Mouse (Mus musculus) heart, embryonic 11.5 days (tissue): Measurements from ENCODE around the gene Snx9. TPM values are rescaled to one million over a fixed set of nuclear protein-coding genes. Genes with fewer than 3 reads are reported as not detected.

Experiments used
- ATAC-seq: fragments of 200-750 bp; cut with Nextera tagmentation; replicated peaks from 2 replicates; pipeline ENCODE4 v1.8.0; 2017; ENCODE audit warnings: moderate library complexity; ENCODE audit not compliant: insufficient number of reproducible peaks, low FRiP score, low TSS enrichment
- H3K27ac ChIP-seq: fragments of 300-500 bp; sonication (generic); 2 replicates; pipeline ENCODE4 v1.5.1; 2014; ENCODE audit warnings: mild to moderate bottlenecking, low read depth, low read length
- H3K27me3 ChIP-seq: fragments of 300-500 bp; sonication (generic); 2 replicates; pipeline ENCODE4 v1.6.1; 2014; ENCODE audit warnings: mild to moderate bottlenecking, low read length, mixed read lengths; ENCODE audit not compliant: control insufficient read depth, insufficient read depth
- H3K36me3 ChIP-seq: fragments of 300-500 bp; sonication (generic); 2 replicates; pipeline ENCODE4 v1.6.1; 2014; ENCODE audit warnings: mild to moderate bottlenecking, low read length, moderate library complexity, mixed read lengths; ENCODE audit not compliant: control insufficient read depth, insufficient read depth
- H3K4me1 ChIP-seq: fragments of 300-500 bp; sonication (generic); 2 replicates; pipeline ENCODE4 v1.6.1; 2014; ENCODE audit warnings: low read length; ENCODE audit not compliant: control insufficient read depth, insufficient read depth
- H3K4me2 ChIP-seq: fragments of 300-500 bp; sonication (generic); 2 replicates; pipeline ENCODE4 v1.6.1; 2014; ENCODE audit warnings: mild to moderate bottlenecking, moderate library complexity
- H3K4me3 ChIP-seq: fragments of 300-500 bp; sonication (generic); 2 replicates; pipeline ENCODE4 v1.5.1; 2014; ENCODE audit warnings: low read depth, low read length
- H3K9ac ChIP-seq: fragments of 300-500 bp; sonication (generic); 2 replicates; pipeline ENCODE4 v1.6.1; 2014; ENCODE audit warnings: mild to moderate bottlenecking, low read depth, low read length, moderate library complexity
- H3K9me3 ChIP-seq: fragments of 300-500 bp; sonication (generic); replicated peaks from 2 replicates; pipeline ENCODE4 v1.6.1; 2016; ENCODE audit warnings: low read length; ENCODE audit not compliant: control insufficient read depth
- WGBS: fragments of 180-500 bp; shearing (Covaris S2); extraction: QIAGEN DNeasy Blood & Tissue Kit; methylation state at CpG from one replicate; pipeline ENCODE4 v1.1.7; 2014; ENCODE audit not compliant: insufficient replicate concordance; 5-methylcytosine and 5-hydroxymethylcytosine counted together
- polyA plus RNA-seq: library from polyadenylated mRNA; unstranded; fragments of >200 nt; fragmentation: Nextera tagmentation; extraction: Ambion mirVana; gene quantifications from 2 replicates; pipeline ENCODE4 v1.2.1, GENCODE M21; 2014

The Snx9 gene
- polyA plus RNA-seq, result 26.5 and 26.9 TPM in 2 replicates

- H3K27me3 ChIP-seq, result no peaks in the 10 kb centered on the region
- no peaks in the 10 kb centered on the region for H3K36me3 ChIP-seq
- peak; percentile 81 for ATAC-seq
- peak within 1 kb of the TSS; percentile 99 for H3K27ac ChIP-seq
- peak within 1 kb of the TSS; percentile 100 for H3K9ac ChIP-seq
- H3K4me2 ChIP-seq, result peak within 1 kb of the TSS; percentile 84
- under 1% methylated on average over 115 of the region's 131 CpGs for WGBS
- peaks cover 14% of the 10 kb centered on the region for H3K4me1 ChIP-seq
- H3K9me3 ChIP-seq, result no peaks in the 10 kb centered on the region
- H3K4me3 ChIP-seq, result peak within 1 kb of the TSS; percentile 80
These were observed at the start of gene Snx9 for GRCm38 (mm10) chr17:5841128-5841942. Gene Snx9, plus strand, starts transcription at chr17:5841329.

DNA sequence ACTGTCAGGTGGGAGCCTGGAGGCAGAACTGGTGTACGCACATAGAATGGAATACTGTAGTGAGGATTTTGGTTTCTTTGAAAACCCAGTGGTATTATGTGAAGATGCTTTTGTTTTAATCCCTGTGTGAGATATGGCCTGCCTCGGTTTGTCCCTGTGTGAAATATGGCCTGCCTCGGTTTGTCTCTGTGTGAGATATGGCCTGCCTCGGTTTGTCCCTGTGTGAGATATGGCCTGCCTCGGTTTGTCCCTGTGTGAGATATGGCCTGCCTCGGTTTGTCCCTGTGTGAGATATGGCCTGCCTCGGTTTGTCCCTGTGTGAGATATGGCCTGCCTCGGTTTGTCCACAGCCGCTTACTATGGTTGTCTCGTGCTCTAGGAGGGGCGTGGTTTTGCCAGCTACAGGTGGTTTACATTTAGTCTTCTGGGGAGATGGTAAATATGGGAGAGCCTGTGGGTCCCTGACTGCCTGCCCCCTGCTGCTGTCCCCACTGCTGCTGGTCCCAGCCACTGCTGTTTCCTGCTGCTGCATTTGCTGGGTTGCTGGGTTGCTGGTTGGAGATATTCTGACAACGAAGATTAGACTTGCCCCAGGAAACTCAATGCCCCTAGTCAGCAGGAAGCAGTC lies 48.9 kb upstream of the Snx9 start:
- Histone ChIP-seq H3K27ac (no peak overlapping the region), H3K9me3 (no peaks in the 10 kb centered on the region; the same call in 1 of the 2 replicates), H3K27me3 (no peaks in the 10 kb centered on the region), H3K4me2 (no peak overlapping the region), H3K9ac (no peak overlapping the region), H3K4me1 (no peaks in the 10 kb centered on the region; the same call in 1 of the 2 replicates), H3K4me3 (no peak overlapping the region), H3K36me3 (no peaks in the 10 kb centered on the region)
- WGBS, result 78% methylated on average over 12 of the region's 12 CpGs
- no peak for ATAC-seq

- H3K27me3 ChIP-seq, result no peaks in the 10 kb centered on the region
- no peak overlapping the region for H3K4me2 ChIP-seq
- no peak overlapping the region for H3K4me3 ChIP-seq
- no peaks in the 10 kb centered on the region for H3K9me3 ChIP-seq
- H3K9ac ChIP-seq, result no peak overlapping the region
- WGBS, result 67% methylated on average over 4 of the region's 4 CpGs
- ATAC-seq, result no peak
- peaks cover 8% of the 10 kb centered on the region for H3K4me1 ChIP-seq
- H3K27ac ChIP-seq, result no peak overlapping the region
- no peaks in the 10 kb centered on the region for H3K36me3 ChIP-seq
These were observed 47.5 kb upstream of the Snx9 start for GRCm38 (mm10) chr17:5793593-5793992.

DNA sequence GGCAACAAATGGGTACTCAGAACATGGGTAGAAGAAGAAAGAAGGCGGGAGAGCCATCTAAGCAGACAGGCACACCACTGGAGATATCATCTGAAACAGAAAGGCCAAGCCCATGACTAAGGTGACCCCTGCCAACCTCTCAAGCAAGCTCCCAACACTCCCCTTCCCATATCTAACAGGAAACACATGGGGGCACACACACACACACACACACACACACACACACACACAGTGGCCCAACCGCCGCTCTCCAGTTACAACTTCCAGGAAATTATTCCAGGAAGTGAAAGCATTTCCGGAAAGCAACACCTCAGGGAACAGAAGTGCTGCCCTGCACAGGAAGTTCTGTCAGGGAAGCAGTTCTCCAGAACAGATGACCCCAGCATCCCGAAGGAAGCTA lies 46.9 kb upstream of the Snx9 start:
- 59% methylated on average over 5 of the region's 5 CpGs for WGBS
- no peaks in the 10 kb centered on the region for H3K27me3 ChIP-seq
- H3K4me3 ChIP-seq, result no peak overlapping the region
- no peaks in the 10 kb centered on the region for H3K9me3 ChIP-seq
- no peak overlapping the region for H3K4me2 ChIP-seq
- H3K27ac ChIP-seq, result no peak overlapping the region
- H3K36me3 ChIP-seq, result no peaks in the 10 kb centered on the region
- H3K4me1 ChIP-seq, result peaks cover 9% of the 10 kb centered on the region
- no peak for ATAC-seq
- no peak overlapping the region for H3K9ac ChIP-seq

GRCm38 (mm10) chr17:5795369-5795768 lies 45.8 kb upstream of the Snx9 start:
- Histone ChIP-seq H3K9me3 (no peaks in the 10 kb centered on the region), H3K4me1 (peaks cover 11% of the 10 kb centered on the region), H3K27ac (no peak overlapping the region), H3K27me3 (no peaks in the 10 kb centered on the region), H3K9ac (no peak overlapping the region), H3K4me3 (no peak overlapping the region), H3K4me2 (no peak overlapping the region), H3K36me3 (no peaks in the 10 kb centered on the region)
- 68% methylated on average over 5 of the region's 5 CpGs for WGBS
- ATAC-seq, result no peak

DNA sequence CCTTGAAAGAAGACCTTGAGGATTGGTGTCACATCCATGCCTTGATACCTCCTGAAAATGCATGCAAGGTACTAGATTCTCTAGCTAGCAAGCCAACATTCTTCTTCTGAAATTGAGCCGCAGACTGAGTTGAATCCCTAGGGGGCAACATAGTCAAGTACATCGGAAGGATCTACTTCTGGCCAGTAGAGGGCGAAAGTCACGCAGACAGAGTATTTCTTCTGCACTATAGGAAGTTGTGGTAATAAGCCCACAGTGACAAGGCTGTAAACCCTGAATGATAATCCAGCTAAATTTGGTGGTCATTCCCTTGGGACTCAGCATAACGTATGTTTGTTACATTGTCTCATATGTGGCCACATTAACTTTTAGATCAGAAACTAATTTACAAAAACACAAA lies 45.3 kb upstream of the Snx9 start:
- ATAC-seq, result no peak
- no peak overlapping the region for H3K4me3 ChIP-seq
- H3K27me3 ChIP-seq, result no peaks in the 10 kb centered on the region
- no peaks in the 10 kb centered on the region for H3K9me3 ChIP-seq
- peaks cover 11% of the 10 kb centered on the region for H3K4me1 ChIP-seq
- H3K27ac ChIP-seq, result no peak overlapping the region
- no peak overlapping the region for H3K9ac ChIP-seq
- WGBS, result 5% methylated on average over 5 of the region's 5 CpGs
- H3K4me2 ChIP-seq, result no peak overlapping the region
- H3K36me3 ChIP-seq, result no peaks in the 10 kb centered on the region

GRCm38 (mm10) chr17:5797124-5797760 lies 43.9 kb upstream of the Snx9 start:
- H3K36me3 ChIP-seq, result no peaks in the 10 kb centered on the region
- ATAC-seq, result no peak
- no peak overlapping the region for H3K9ac ChIP-seq
- no peak overlapping the region for H3K4me2 ChIP-seq
- H3K27me3 ChIP-seq, result no peaks in the 10 kb centered on the region
- no peaks in the 10 kb centered on the region for H3K9me3 ChIP-seq
- H3K4me3 ChIP-seq, result no peak overlapping the region
- H3K4me1 ChIP-seq, result peaks cover 19% of the 10 kb centered on the region
- H3K27ac ChIP-seq, result no peak overlapping the region
- WGBS, result 57% methylated on average over 5 of the region's 5 CpGs

DNA sequence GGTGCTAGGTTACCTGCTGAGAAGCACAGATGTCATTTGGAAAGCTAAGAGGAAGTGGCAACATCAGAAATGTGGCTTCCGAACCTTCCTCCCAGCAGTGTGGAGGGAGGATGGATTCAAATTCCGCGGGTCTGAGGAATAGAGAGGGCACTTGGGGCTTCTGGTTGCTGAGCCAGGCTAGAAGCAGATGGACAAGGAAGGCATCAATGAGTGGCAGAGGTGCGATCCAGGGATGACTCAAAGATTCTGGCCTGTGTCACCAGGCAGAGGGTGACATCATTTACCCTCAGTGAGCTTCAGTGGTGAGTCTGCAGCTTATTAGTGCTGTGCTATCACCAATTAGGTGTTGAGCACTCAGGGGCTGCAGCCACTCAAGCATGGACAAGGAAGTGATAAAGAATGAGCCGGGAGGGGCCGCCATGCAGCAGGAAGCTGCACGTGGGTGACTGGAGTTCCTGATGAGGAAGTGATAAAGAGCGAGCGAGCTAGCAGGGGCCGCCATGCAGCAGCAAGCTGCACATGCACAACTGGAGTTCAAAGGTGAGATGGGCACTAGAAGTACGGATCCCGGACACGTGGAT lies 42.8 kb upstream of the Snx9 start:
- WGBS, result 23% methylated on average over 13 of the region's 13 CpGs
- Histone ChIP-seq H3K9ac (no peak overlapping the region), H3K27me3 (no peaks in the 10 kb centered on the region), H3K4me2 (peak overlapping the region; percentile 27), H3K4me3 (no peak overlapping the region), H3K36me3 (no peaks in the 10 kb centered on the region), H3K9me3 (no peaks in the 10 kb centered on the region), H3K4me1 (peaks cover 19% of the 10 kb centered on the region), H3K27ac (no peak overlapping the region)
- ATAC-seq, result peak; percentile 24; the same call in 1 of the 2 replicates
